Mouse (Mus musculus): ENCODE data around the gene Gm21103.
A peak's percentile ranks its signal among the peaks of the same experiment; 100 is the strongest.
"Not testable (repeated sequence)": the region's sequence is repeated elsewhere in the genome, so short reads cannot be mapped to it uniquely, and the experiment has no call there.

Gm21103 gene

DNA sequence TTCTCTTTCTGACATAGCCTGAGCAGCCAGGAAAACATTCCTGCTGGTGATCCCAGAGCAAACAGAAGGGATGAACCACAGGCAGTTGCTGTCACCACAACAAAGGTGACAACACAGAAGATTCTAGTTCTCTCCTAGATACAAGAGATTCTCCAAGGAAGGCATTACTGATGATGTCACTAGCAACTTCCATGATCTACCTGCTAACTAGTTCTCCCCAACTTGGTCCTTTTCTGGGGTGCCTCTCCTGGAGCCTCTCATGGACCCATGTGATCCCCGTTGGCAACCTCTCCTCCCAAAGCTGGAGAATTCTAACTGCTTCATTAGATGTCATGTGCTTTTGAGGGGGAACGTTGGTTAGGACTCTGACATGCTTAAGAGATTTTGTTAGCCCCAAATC, at the start of gene Gm21103:
TSS of gene Gm21103 (minus strand) at position 101 of the 400 bp plus-strand sequence.
- DNase-seq (ENCODE audit: low spot score) = not testable (repeated sequence)

GRCm38 (mm10) chr14:6343578-6343977, 38.9 kb upstream of the Gm21103 start, which contains the start of gene Gm3618:
Gene Gm3618, minus strand, starts transcription at chr14:6343678.
- not testable (repeated sequence) for DNase-seq (ENCODE audit: low spot score)

GRCm38 (mm10) chr14:6286931-6287715, 17.5 kb downstream of the Gm21103 start, which contains the start of gene Gm3411:
Gene Gm3411, minus strand, starts transcription at chr14:6287250.
- peak; percentile 22 for DNase-seq (ENCODE audit: low spot score)

All from urinary bladder, postnatal 25 days (tissue).